Mouse (Mus musculus) heart, embryonic 15.5 days (tissue): Measurements from ENCODE around the gene Naa30. TPM values are rescaled to one million over a fixed set of nuclear protein-coding genes. Genes with fewer than 3 reads are reported as not detected.

Experiments
- ATAC-seq: fragments of 200-750 bp; cut with Nextera tagmentation; replicated peaks from 2 replicates; pipeline ENCODE4 v1.8.0; 2017; ENCODE audit warnings: low read depth, moderate TSS enrichment; ENCODE audit not compliant: insufficient number of reproducible peaks, insufficient read depth, low FRiP score
- H3K27ac ChIP-seq: fragments of 300-500 bp; sonication (generic); 2 replicates; pipeline ENCODE4 v1.5.1; 2015; ENCODE audit warnings: mild to moderate bottlenecking, inconsistent platforms
- H3K27me3 ChIP-seq: fragments of 300-500 bp; sonication (generic); 2 replicates; pipeline ENCODE4 v1.6.1; 2015; ENCODE audit warnings: inconsistent platforms
- H3K36me3 ChIP-seq: fragments of 300-500 bp; sonication (generic); 2 replicates; pipeline ENCODE4 v1.6.1; 2015; ENCODE audit warnings: mild to moderate bottlenecking, inconsistent platforms
- H3K4me1 ChIP-seq: fragments of 300-500 bp; sonication (generic); replicated peaks from 2 replicates; pipeline ENCODE4 v1.6.1; 2015; ENCODE audit warnings: inconsistent platforms
- H3K4me2 ChIP-seq: fragments of 300-500 bp; sonication (generic); 2 replicates; pipeline ENCODE4 v1.6.1; 2015; ENCODE audit warnings: inconsistent platforms, mild to moderate bottlenecking, moderate library complexity
- H3K4me3 ChIP-seq: fragments of 300-500 bp; sonication (generic); 2 replicates; pipeline ENCODE4 v1.5.1; 2015; ENCODE audit warnings: mild to moderate bottlenecking, inconsistent platforms
- H3K9ac ChIP-seq: fragments of 300-500 bp; sonication (generic); 2 replicates; pipeline ENCODE4 v1.6.1; 2015; ENCODE audit warnings: mild to moderate bottlenecking, inconsistent platforms
- H3K9me3 ChIP-seq: fragments of 300-500 bp; sonication (generic); replicated peaks from 2 replicates; pipeline ENCODE4 v1.6.1; 2016; ENCODE audit warnings: inconsistent platforms
- WGBS: fragments of 180-500 bp; shearing (Covaris S2); methylation state at CpG from one replicate; pipeline ENCODE4 v1.1.7; 2015; ENCODE audit warnings: mixed read lengths; 5-methylcytosine and 5-hydroxymethylcytosine counted together
- polyA plus RNA-seq: library from polyadenylated mRNA; unstranded; fragments of >200 nt; fragmentation: Nextera tagmentation; extraction: Ambion mirVana; gene quantifications from 2 replicates; pipeline ENCODE4 v1.2.1, GENCODE M21; 2015

Gene Naa30
- polyA plus RNA-seq, 1 experiment from 2014 or later, result 7.6 TPM

GRCm38 (mm10) chr14:49231845-49232244, 59.8 kb downstream of the Naa30 start:
- no peak overlapping the region for H3K27ac ChIP-seq
- ATAC-seq, result no peak
- H3K4me3 ChIP-seq, result no peak overlapping the region
- no peak overlapping the region for H3K9ac ChIP-seq
- H3K36me3 ChIP-seq, result no peaks in the 10 kb centered on the region
- no peak overlapping the region for H3K4me2 ChIP-seq
- no peaks in the 10 kb centered on the region for H3K27me3 ChIP-seq
- H3K4me1 ChIP-seq, result no peaks in the 10 kb centered on the region
- no peaks in the 10 kb centered on the region for H3K9me3 ChIP-seq
- WGBS, result 77% methylated on average over 3 of the region's 3 CpGs

DNA sequence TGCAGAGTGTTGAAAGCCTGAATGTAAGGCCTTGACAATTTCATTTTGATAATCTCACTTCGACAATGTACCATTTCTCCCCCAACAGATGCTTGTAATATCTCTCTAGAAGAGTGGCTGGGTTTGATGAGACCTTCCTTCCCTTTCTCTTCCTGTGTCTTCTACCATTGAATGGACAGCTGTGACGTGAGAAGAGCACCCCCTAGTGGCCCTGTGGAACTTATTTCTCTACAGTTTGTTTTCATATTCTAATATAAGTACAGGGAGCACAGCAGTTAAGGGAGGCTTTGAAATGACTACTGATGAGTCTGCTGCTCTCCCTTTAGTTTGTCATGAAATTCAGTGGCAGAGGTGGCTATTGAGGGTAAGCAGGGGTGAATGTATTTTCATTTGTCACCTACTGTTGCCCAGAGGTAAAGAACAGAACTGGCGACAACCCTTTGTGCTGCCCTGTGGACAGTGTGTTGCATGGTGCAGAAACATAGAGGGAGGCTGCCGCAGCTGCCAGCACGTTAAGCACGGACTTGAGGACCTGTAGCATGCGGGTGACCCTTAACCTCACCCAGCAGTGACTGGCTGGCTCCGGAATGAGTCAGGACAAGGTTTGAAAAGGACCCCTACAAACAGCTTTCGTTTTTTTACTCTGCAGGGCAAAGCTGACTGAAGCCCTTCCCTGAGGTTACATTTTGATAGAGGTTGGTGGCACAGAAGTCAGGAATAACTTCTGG, 62.9 kb downstream of the Naa30 start:
- H3K9ac ChIP-seq, result no peak overlapping the region
- WGBS, result 42% methylated on average over 9 of the region's 9 CpGs
- no peak overlapping the region for H3K4me3 ChIP-seq
- no peaks in the 10 kb centered on the region for H3K4me1 ChIP-seq
- ATAC-seq, result no peak
- H3K27me3 ChIP-seq, result no peaks in the 10 kb centered on the region
- no peaks in the 10 kb centered on the region for H3K9me3 ChIP-seq
- H3K4me2 ChIP-seq, result no peak overlapping the region
- no peaks in the 10 kb centered on the region for H3K36me3 ChIP-seq
- no peak overlapping the region for H3K27ac ChIP-seq

GRCm38 (mm10) chr14:49238206-49238605, 66.2 kb downstream of the Naa30 start:
- 27% methylated on average over 11 of the region's 11 CpGs for whole genome bisulfite sequencing
- ATAC-seq, result no peak

More at GRCm38 (mm10) chr14:49238206-49238605, 66.2 kb downstream of the Naa30 start:
- Histone ChIP-seq H3K9me3 (no peaks in the 10 kb centered on the region), H3K4me3 (no peak overlapping the region), H3K27ac (no peak overlapping the region), H3K27me3 (no peaks in the 10 kb centered on the region), H3K4me2 (no peak overlapping the region), H3K4me1 (no peaks in the 10 kb centered on the region), H3K9ac (no peak overlapping the region), H3K36me3 (no peaks in the 10 kb centered on the region)

Other genes starting within 250 kb of the Naa30 start
- 18.8 and 19.9 TPM in 2 replicates for gene Ap5m1, start 106.1 kb upstream of the Naa30 start, polyA plus RNA-seq
- 30.5 and 30.6 TPM in 2 replicates for gene Exoc5, start 105.6 kb upstream of the Naa30 start, polyA plus RNA-seq
- 0.16 and 0.71 TPM in 2 replicates for gene ccdc198, start 73.2 kb downstream of the Naa30 start, polyA plus RNA-seq